Mouse (Mus musculus): ENCODE measurements around the gene Dbh. TPM values are rescaled to one million over a fixed set of nuclear protein-coding genes. Genes with fewer than 3 reads are reported as not detected.
A peak's percentile ranks its signal among the peaks of the same experiment; 100 is the strongest.

The Dbh gene
- polyA plus RNA-seq, 1 experiment from 2014 or later = 0.47 TPM

DNA sequence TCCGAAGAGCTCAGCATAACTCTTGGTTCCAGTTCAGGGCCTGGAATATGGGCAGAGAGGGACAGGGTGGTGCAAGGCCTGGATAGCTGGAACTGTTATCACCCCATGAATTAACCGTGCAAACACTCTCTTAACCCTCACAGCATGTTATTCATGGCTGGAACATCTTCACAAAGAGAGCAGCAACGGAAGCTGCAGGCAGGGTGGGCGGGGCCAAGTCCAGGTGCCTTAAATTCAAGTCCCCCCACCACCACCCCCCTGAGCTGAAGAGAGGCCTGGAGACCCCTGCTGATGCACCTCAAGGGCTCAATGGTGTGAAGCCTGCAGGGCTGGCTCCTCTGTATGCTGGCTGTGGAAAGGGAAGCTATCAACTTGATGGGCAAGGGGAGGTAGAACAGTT is 38.5 kb upstream of the Dbh start:
- Histone ChIP-seq H3K27ac (ENCODE audit: low read depth, low read length) (no peak overlapping the region), H3K27me3 (ENCODE audit: control insufficient read depth, insufficient read depth, low read length) (0 out of 2 replicates have a peak, but pooled peaks cover 5% of the 10 kb centered on the region), H3K36me3 (ENCODE audit: control insufficient read depth, insufficient read depth, low read length) (no peaks in the 10 kb centered on the region), H3K4me1 (ENCODE audit: control insufficient read depth, insufficient read depth, low read length) (0 out of 2 replicates have a peak, but pooled peaks cover 6% of the 10 kb centered on the region), H3K4me2 (no peak overlapping the region), H3K9me3 (replicated peaks; ENCODE audit: control insufficient read depth, low read length) (no peaks in the 10 kb centered on the region), H3K9ac (ENCODE audit: low read depth, low read length) (no peak overlapping the region), H3K4me3 (ENCODE audit: low read depth, low read length) (no peak overlapping the region)
- no peak for ATAC-seq (replicated peaks; ENCODE audit: insufficient number of reproducible peaks, low FRiP score, low TSS enrichment)
- 44% methylated on average over 4 of the region's 4 CpGs for WGBS (ENCODE audit: insufficient replicate concordance)

DNA sequence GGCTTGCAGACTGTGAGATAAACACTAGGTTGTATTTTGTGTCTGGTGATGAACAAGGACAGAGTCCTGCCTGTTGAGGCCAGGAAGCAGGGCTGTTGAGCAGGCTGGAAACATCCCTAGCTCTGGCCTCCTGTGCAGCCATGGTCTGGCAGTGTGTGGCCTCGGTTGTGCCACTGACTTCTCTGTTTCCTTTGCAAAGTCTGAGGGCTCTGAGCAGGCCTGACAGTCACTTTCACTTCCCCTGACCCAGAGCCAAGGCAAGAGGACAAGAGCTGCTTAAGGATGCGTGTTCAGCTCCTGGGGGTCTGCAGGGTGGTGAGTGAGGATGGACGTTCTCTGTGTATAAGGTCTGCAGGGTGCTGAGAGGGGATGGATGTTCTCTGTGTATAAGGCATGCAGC is 36.0 kb upstream of the Dbh start:
- no peaks in the 10 kb centered on the region for H3K9me3 ChIP-seq (replicated peaks; ENCODE audit: control insufficient read depth, low read length)
- no peak for ATAC-seq (replicated peaks; ENCODE audit: insufficient number of reproducible peaks, low FRiP score, low TSS enrichment)
- 0 out of 2 replicates have a peak, but pooled peaks cover 5% of the 10 kb centered on the region for H3K27me3 ChIP-seq (ENCODE audit: control insufficient read depth, insufficient read depth, low read length)
- 62% methylated on average over 3 of the region's 3 CpGs for WGBS (ENCODE audit: insufficient replicate concordance)
- no peak overlapping the region for H3K27ac ChIP-seq (ENCODE audit: low read depth, low read length)
- no peak overlapping the region for H3K4me2 ChIP-seq
- H3K4me3 ChIP-seq (ENCODE audit: low read depth, low read length) = no peak overlapping the region
- no peaks in the 10 kb centered on the region for H3K4me1 ChIP-seq (ENCODE audit: control insufficient read depth, insufficient read depth, low read length)
- H3K9ac ChIP-seq (ENCODE audit: low read depth, low read length) = no peak overlapping the region
- no peaks in the 10 kb centered on the region for H3K36me3 ChIP-seq (ENCODE audit: control insufficient read depth, insufficient read depth, low read length)

DNA sequence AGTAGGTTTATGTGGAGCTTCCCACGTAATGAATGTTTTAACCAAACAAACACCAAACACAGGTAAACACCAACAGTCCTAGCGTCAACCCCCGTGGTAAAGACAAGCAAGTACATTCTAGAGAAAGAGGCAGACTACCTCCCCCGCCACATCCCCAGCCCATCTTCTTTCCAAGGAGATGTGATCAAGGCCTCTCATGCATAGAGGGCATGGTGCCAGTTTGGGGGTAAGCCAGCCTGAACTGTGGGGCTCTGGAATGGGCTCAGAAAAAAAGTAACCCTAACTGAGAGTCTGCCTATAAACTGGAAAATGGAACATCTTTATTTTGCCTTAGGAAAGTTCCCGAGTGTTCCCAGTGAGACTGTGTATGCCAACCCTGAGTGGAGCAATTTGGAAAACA is 29.1 kb upstream of the Dbh start:
- WGBS (ENCODE audit: insufficient replicate concordance) = 76% methylated on average over 5 of the region's 5 CpGs
- no peaks in the 10 kb centered on the region for H3K9me3 ChIP-seq (replicated peaks; ENCODE audit: control insufficient read depth, low read length)
- no peaks in the 10 kb centered on the region for H3K36me3 ChIP-seq (ENCODE audit: control insufficient read depth, insufficient read depth, low read length)
- ATAC-seq (replicated peaks; ENCODE audit: insufficient number of reproducible peaks, low FRiP score, low TSS enrichment) = no peak
- no peak overlapping the region for H3K27ac ChIP-seq (ENCODE audit: low read depth, low read length)
- no peaks in the 10 kb centered on the region for H3K4me1 ChIP-seq (ENCODE audit: control insufficient read depth, insufficient read depth, low read length)
- H3K4me3 ChIP-seq (ENCODE audit: low read depth, low read length) = no peak overlapping the region
- H3K9ac ChIP-seq (ENCODE audit: low read depth, low read length) = no peak overlapping the region
- no peak overlapping the region for H3K4me2 ChIP-seq
- H3K27me3 ChIP-seq (ENCODE audit: control insufficient read depth, insufficient read depth, low read length) = peaks cover 31% of the 10 kb centered on the region

DNA sequence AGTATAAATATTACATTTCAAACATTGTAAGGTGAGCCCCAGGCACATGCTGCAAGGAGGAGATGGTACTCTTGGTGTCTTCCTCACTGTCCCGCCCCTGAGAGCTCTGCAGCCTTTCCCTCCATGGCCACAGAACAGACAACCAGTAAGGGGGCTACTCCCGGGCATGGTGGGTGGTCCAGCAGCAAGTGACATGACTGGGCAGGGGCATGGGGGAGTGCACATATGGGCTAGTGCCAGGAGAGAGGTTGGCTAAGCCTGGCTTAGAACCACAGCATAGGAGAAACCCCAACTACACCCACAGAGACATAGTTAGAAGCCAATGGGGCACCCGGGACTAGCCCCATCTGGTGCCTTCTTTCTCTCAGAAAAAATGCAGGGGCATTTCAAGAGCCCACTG is 28.7 kb upstream of the Dbh start:
- H3K27ac ChIP-seq (ENCODE audit: low read depth, low read length) = no peak overlapping the region
- no peak overlapping the region for H3K4me2 ChIP-seq
- 72% methylated on average over 3 of the region's 3 CpGs for WGBS (ENCODE audit: insufficient replicate concordance)
- ATAC-seq (replicated peaks; ENCODE audit: insufficient number of reproducible peaks, low FRiP score, low TSS enrichment) = no peak
- H3K4me1 ChIP-seq (ENCODE audit: control insufficient read depth, insufficient read depth, low read length) = no peaks in the 10 kb centered on the region
- H3K36me3 ChIP-seq (ENCODE audit: control insufficient read depth, insufficient read depth, low read length) = no peaks in the 10 kb centered on the region
- H3K9me3 ChIP-seq (replicated peaks; ENCODE audit: control insufficient read depth, low read length) = no peaks in the 10 kb centered on the region
- H3K27me3 ChIP-seq (ENCODE audit: control insufficient read depth, insufficient read depth, low read length) = peaks cover 35% of the 10 kb centered on the region
- H3K9ac ChIP-seq (ENCODE audit: low read depth, low read length) = no peak overlapping the region
- no peak overlapping the region for H3K4me3 ChIP-seq (ENCODE audit: low read depth, low read length)

DNA sequence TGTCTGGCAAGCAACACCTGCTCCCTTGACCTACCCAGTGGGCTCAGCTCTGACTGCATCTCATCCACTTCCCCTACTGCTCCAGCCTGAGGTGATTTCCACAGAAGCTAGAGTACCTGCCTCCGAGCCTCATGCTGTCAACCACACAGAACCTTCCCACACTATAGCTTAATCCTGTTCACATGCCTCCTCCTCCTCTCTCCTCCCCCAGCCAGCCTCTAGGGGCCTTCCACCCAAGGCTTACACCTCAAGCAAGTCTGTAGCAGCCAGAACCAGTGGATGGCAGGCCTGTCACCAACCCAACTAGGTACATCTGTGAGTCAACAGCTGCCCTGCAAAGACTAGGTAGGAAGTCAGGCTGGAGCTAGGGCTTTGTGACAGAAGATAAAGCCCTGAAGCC is 28.2 kb upstream of the Dbh start:
- H3K27me3 ChIP-seq (ENCODE audit: control insufficient read depth, insufficient read depth, low read length) = peaks cover 39% of the 10 kb centered on the region
- no peak for ATAC-seq (replicated peaks; ENCODE audit: insufficient number of reproducible peaks, low FRiP score, low TSS enrichment)
- H3K4me1 ChIP-seq (ENCODE audit: control insufficient read depth, insufficient read depth, low read length) = peaks cover 1% of the 10 kb centered on the region; the same call in 1 of the 2 replicates
- no peak overlapping the region for H3K4me3 ChIP-seq (ENCODE audit: low read depth, low read length)
- no peak overlapping the region for H3K9ac ChIP-seq (ENCODE audit: low read depth, low read length)
- no peaks in the 10 kb centered on the region for H3K36me3 ChIP-seq (ENCODE audit: control insufficient read depth, insufficient read depth, low read length)
- H3K4me2 ChIP-seq = no peak overlapping the region
- WGBS (ENCODE audit: insufficient replicate concordance) = 75% methylated on average over 1 of the region's 1 CpGs
- H3K9me3 ChIP-seq (replicated peaks; ENCODE audit: control insufficient read depth, low read length) = no peaks in the 10 kb centered on the region
- H3K27ac ChIP-seq (ENCODE audit: low read depth, low read length) = no peak overlapping the region

DNA sequence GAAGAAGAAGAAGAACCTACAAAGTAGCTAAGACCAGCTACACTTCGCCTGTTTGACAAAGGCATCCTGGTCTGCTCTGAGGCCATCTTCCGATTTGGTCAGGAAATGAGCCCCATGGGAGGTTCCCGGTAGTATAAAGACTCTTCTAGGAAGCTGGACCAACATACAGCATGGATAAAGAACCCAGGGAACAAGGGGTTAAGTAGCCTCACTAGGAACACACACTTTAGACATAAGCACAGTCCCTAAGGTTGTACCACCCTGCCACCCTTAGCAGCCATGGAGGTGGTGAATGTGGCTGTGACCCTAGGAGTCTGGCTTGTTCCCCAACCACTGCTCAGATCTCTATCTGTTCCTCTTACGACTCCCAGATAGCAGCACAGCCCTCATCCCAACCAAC is 26.7 kb upstream of the Dbh start:
- ATAC-seq (replicated peaks; ENCODE audit: insufficient number of reproducible peaks, low FRiP score, low TSS enrichment) = no peak
- no peak overlapping the region for H3K27ac ChIP-seq (ENCODE audit: low read depth, low read length)
- no peaks in the 10 kb centered on the region for H3K36me3 ChIP-seq (ENCODE audit: control insufficient read depth, insufficient read depth, low read length)
- 44% methylated on average over 4 of the region's 4 CpGs for WGBS (ENCODE audit: insufficient replicate concordance)
- no peak overlapping the region for H3K4me2 ChIP-seq
- H3K27me3 ChIP-seq (ENCODE audit: control insufficient read depth, insufficient read depth, low read length) = peaks cover 53% of the 10 kb centered on the region
- peaks cover 6% of the 10 kb centered on the region; the same call in 1 of the 2 replicates for H3K4me1 ChIP-seq (ENCODE audit: control insufficient read depth, insufficient read depth, low read length)
- H3K9me3 ChIP-seq (replicated peaks; ENCODE audit: control insufficient read depth, low read length) = no peaks in the 10 kb centered on the region
- H3K9ac ChIP-seq (ENCODE audit: low read depth, low read length) = no peak overlapping the region
- H3K4me3 ChIP-seq (ENCODE audit: low read depth, low read length) = no peak overlapping the region

DNA sequence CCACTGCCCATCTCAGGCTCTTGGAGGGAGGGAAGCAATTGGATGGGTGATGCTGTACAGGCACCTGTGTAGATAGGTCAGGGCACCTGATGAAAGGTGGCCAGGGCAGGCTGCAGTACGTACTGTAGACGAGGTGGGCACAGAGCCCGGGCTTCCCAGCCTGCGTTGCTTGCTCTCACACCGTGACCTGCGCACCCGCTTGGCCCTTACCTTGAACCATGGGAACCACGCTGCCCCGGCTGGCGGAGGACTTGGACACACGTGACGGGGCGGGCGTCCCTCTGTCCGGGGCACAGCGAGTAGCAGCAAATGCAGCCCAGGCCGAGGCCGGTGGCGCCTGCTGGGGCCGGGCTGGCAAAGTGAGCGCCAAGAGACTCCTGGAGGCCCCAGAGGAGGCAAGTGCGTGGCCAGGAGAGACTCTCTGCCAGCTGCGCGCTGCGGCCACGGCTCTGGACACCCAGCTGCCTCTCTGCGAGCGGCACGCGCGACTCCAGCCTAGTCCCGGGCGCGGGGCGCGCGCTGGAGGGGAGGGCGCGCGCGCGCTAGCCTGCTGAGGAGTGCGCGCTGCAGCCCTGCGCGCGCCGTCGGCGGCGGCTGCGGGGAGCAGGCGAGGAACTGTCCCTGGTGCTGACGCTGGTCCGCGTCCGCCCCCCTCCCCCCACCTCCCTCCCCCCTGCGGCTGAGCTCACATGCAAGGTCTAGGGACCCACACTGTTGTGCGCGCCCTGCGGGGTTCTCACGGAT is 22.9 kb upstream of the Dbh start, which contains the start of gene Fam163b:
Fam163b (minus strand) TSS at position 542 of the 744 bp plus-strand sequence.
- peak within 1 kb of the TSS; percentile 89 for H3K4me2 ChIP-seq
- H3K36me3 ChIP-seq (ENCODE audit: control insufficient read depth, insufficient read depth, low read length) = no peaks in the 10 kb centered on the region
- WGBS (ENCODE audit: insufficient replicate concordance) = under 1% methylated on average over 59 of the region's 62 CpGs
- H3K4me1 ChIP-seq (ENCODE audit: control insufficient read depth, insufficient read depth, low read length) = peaks cover 6% of the 10 kb centered on the region; the same call in 1 of the 2 replicates
- ATAC-seq (replicated peaks; ENCODE audit: insufficient number of reproducible peaks, low FRiP score, low TSS enrichment) = no peak
- H3K9me3 ChIP-seq (replicated peaks; ENCODE audit: control insufficient read depth, low read length) = no peaks in the 10 kb centered on the region
- H3K9ac ChIP-seq (ENCODE audit: low read depth, low read length) = no peak within 1 kb of the TSS
- peak within 1 kb of the TSS; percentile 49 for H3K4me3 ChIP-seq (ENCODE audit: low read depth, low read length)
- peaks cover 56% of the 10 kb centered on the region for H3K27me3 ChIP-seq (ENCODE audit: control insufficient read depth, insufficient read depth, low read length)
- no peak within 1 kb of the TSS for H3K27ac ChIP-seq (ENCODE audit: low read depth, low read length)

DNA sequence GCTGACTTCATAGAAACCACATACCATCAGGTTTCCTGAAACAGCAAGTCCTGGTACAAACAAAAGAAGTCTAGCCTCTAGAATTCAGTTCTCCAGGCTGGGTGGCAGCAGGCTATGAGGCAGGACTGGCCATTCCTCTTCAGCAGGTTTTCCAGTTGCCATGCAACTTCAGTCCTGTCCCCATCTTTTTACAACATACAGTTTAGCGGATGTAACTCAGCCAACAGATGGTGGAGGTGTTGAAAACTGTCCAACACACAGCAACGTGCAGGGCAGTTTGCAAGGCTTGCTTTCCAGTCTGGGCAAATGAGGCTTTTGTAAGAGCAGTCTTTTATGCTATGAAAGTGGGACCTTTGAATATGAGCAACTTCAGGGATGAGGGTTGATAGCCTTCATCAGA is 20.1 kb upstream of the Dbh start:
- 52% methylated on average over 2 of the region's 2 CpGs for WGBS (ENCODE audit: insufficient replicate concordance)
- ATAC-seq (replicated peaks; ENCODE audit: insufficient number of reproducible peaks, low FRiP score, low TSS enrichment) = no peak

DNA sequence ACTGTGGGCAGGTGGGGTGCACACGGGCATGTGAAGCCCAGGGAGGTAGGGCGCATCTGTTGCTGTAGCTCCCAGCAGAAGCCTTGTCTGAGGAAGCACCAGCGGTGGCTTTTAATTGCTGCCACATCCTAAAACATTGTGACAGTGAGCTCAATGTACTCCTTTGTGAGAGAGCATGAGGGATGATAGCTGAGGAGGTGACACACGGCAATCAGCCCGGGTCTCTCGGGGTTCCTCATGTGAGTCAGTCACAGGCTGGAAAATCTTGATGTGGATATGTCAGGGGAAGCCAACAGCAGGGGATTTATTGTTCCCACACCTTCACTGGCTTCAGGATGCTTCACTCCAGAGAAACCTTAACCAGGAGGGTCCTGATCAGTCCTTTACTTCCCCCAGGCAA is 18.2 kb upstream of the Dbh start:
- Histone ChIP-seq H3K9ac (ENCODE audit: low read depth, low read length) (no peak overlapping the region), H3K9me3 (replicated peaks; ENCODE audit: control insufficient read depth, low read length) (no peaks in the 10 kb centered on the region), H3K27me3 (ENCODE audit: control insufficient read depth, insufficient read depth, low read length) (peaks cover 30% of the 10 kb centered on the region)

More for the DNA sequence above, 20.1 kb upstream of the Dbh start:
- Histone ChIP-seq H3K36me3 (ENCODE audit: control insufficient read depth, insufficient read depth, low read length) (no peaks in the 10 kb centered on the region), H3K27me3 (ENCODE audit: control insufficient read depth, insufficient read depth, low read length) (peaks cover 47% of the 10 kb centered on the region), H3K9me3 (replicated peaks; ENCODE audit: control insufficient read depth, low read length) (no peaks in the 10 kb centered on the region), H3K9ac (ENCODE audit: low read depth, low read length) (no peak overlapping the region), H3K4me1 (ENCODE audit: control insufficient read depth, insufficient read depth, low read length) (peaks cover 11% of the 10 kb centered on the region), H3K27ac (ENCODE audit: low read depth, low read length) (no peak overlapping the region), H3K4me2 (no peak overlapping the region), H3K4me3 (ENCODE audit: low read depth, low read length) (no peak overlapping the region)

More for the DNA sequence above, 18.2 kb upstream of the Dbh start:
- no peaks in the 10 kb centered on the region for H3K36me3 ChIP-seq (ENCODE audit: control insufficient read depth, insufficient read depth, low read length)
- H3K4me1 ChIP-seq (ENCODE audit: control insufficient read depth, insufficient read depth, low read length) = peaks cover 10% of the 10 kb centered on the region
- ATAC-seq (replicated peaks; ENCODE audit: insufficient number of reproducible peaks, low FRiP score, low TSS enrichment) = no peak
- 71% methylated on average over 6 of the region's 6 CpGs for WGBS (ENCODE audit: insufficient replicate concordance)
- H3K4me3 ChIP-seq (ENCODE audit: low read depth, low read length) = no peak overlapping the region
- H3K27ac ChIP-seq (ENCODE audit: low read depth, low read length) = no peak overlapping the region
- no peak overlapping the region for H3K4me2 ChIP-seq
